Mouse (Mus musculus): ENCODE measurements at regions not wholly inside any gene's neighbourhood (a gene's known extent, or its start where the extent isn't known, plus 50 kb on each side); places are given as distances from the start of the nearest gene placed in this dataset.

DNA sequence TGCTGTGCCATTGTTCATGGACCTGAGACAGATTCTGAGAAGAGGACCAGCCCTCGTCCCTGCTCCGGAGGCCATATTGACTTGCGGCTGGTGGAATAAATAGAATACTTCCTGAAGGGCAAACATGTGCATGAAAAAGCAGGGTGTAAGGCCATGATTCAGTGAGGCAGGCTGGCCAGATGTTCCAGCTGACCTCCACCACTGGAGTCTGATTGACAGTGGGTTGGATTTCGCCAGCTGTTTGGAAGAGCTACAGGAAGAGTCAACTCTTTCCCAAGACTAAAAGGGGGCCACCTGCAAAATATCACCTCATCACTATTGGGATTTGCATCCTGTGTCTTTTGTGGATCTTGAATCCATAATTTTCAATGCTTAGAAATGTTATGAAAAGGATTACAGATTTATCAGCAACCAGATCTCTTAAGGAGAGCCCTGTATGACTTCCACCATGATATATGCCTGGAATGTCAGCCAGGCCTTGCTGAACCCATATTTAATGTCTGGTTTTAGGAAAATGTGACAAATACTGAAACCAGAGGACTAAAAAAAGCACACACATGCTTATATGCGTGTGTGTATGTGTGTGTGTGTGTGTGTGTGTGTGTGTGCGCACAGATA lies 348.9 kb upstream of the Nrp1 start:
- peaks cover 16% of the 10 kb centered on the region for H3K4me1 ChIP-seq
- peak overlapping the region; percentile 69 for H3K27ac ChIP-seq
- WGBS = 52% methylated on average over 6 of the region's 6 CpGs
- no peaks in the 10 kb centered on the region for H3K9me3 ChIP-seq (replicated peaks)
- H3K4me3 ChIP-seq (replicated peaks) = no peak overlapping the region
- ATAC-seq (replicated peaks; ENCODE audit: low FRiP score) = no peak; the same call in 1 of the 2 replicates
- H3K27me3 ChIP-seq = no peaks in the 10 kb centered on the region
- no peak overlapping the region for H3K9ac ChIP-seq
- no peaks in the 10 kb centered on the region for H3K36me3 ChIP-seq
- H3K4me2 ChIP-seq = no peak overlapping the region

DNA sequence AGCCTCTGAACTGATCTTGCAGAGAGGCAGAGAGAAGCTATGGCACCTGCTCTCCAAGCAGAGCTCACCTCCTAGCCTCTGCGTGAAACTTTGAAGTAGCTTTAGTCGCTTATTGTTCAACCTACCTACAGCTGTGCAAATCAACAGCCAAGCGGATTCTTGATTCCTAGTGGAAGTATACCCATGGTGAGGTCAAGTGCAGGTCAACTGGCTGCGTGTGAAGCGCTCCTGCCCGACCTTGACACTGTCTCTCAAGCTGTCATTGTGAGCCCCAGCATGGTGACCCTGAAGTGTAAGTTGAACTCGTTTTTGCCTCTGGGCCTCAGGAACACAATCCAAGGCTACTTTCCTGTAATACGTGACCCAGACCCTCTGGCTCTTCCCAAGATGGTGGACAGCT lies 341.2 kb upstream of the Nrp1 start:
- Histone ChIP-seq H3K27me3 (no peaks in the 10 kb centered on the region), H3K4me3 (replicated peaks) (no peak overlapping the region), H3K9me3 (replicated peaks) (no peaks in the 10 kb centered on the region), H3K27ac (no peak overlapping the region), H3K9ac (no peak overlapping the region), H3K4me1 (no peaks in the 10 kb centered on the region), H3K36me3 (no peaks in the 10 kb centered on the region), H3K4me2 (no peak overlapping the region)
- WGBS = 46% methylated on average over 8 of the region's 8 CpGs
- ATAC-seq (replicated peaks; ENCODE audit: low FRiP score) = no peak

DNA sequence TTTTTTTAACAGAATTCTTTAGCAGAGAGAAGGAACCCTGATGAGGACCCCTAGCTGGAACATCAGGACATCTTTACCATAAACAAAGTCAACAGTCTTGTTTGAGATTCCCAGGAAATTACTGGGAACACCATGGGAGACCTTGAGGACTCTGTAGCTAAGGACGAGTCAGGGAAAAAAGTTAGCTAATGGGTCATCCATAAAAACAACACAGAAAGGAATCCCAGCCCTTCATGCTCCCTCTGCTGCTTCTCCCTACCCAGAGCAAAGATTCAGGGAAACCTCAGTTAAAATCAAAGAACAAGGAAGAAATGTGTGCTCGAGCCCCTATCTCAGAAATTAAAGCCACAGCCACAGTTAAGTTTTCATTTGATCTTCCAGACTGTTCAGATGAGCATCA lies 334.7 kb upstream of the Nrp1 start:
- Histone ChIP-seq H3K9ac (no peak overlapping the region), H3K27ac (0 out of 2 replicates have a peak overlapping the region, but pooled peaks have one; percentile 68), H3K27me3 (no peaks in the 10 kb centered on the region), H3K4me3 (replicated peaks) (no peak overlapping the region), H3K36me3 (no peaks in the 10 kb centered on the region), H3K4me2 (no peak overlapping the region), H3K4me1 (peaks cover 22% of the 10 kb centered on the region), H3K9me3 (replicated peaks) (no peaks in the 10 kb centered on the region)
- WGBS = 52% methylated on average over 2 of the region's 2 CpGs
- no peak for ATAC-seq (replicated peaks; ENCODE audit: low FRiP score)

DNA sequence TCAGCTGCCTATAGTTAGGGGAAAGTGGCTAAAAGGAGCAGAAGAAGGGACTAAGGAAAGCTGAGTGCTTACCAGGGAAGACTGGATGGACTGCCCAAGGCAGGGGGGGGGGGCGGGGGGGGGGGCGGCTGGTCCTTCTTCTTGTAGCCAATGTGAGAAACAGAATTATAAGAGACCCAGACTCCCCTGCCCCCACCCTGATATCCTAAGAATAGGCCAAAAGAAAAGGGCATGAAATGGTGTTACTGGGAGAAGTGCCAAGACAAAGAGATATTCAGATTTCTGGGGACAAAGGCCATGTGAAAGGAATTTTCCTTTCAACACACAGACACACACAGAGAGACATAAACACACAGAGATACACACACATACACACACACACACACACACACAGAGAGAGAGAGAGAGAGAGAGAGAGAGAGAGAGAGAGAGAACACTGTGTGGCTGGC lies 333.6 kb upstream of the Nrp1 start:
- Histone ChIP-seq H3K4me2 (no peak overlapping the region), H3K27me3 (no peaks in the 10 kb centered on the region), H3K9ac (no peak overlapping the region), H3K9me3 (replicated peaks) (no peaks in the 10 kb centered on the region), H3K4me3 (replicated peaks) (no peak overlapping the region), H3K27ac (peak overlapping the region; percentile 84), H3K4me1 (peaks cover 22% of the 10 kb centered on the region), H3K36me3 (no peaks in the 10 kb centered on the region)
- peak; percentile 43; the same call in 1 of the 2 replicates for ATAC-seq (replicated peaks; ENCODE audit: low FRiP score)
- WGBS = 30% methylated on average over 2 of the region's 2 CpGs

DNA sequence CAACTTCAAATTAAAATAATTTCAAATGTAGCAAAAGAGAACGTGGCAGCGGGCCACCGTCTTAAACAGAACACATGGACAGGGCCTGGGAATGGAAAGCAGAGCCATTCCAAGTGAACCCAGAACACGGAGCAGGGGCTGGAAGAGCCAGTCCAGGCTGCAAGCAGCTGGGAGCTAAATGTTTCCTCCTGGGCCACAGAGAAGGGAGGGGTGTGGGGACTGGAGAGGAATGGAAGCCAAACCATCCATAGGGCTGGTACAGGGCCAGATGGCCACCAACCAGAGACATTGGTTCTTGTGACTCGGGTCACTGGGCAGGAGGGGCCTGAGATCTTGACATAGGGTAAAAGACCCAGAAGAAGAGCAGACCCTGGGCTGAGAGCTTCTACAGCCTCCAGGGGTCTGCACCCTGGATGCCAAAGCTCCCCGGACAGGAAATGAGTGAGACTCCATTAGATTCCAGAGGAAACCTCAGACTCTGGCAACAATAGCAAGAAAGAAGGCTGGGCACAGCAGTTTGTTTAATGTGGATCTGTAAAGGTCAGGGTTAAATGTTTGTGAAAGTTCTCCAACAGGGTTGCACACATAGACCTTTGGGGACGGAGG lies 333.1 kb upstream of the Nrp1 start:
- Histone ChIP-seq H3K27ac (peak overlapping the region; percentile 84), H3K4me1 (peaks cover 22% of the 10 kb centered on the region), H3K4me2 (no peak overlapping the region), H3K4me3 (replicated peaks) (no peak overlapping the region), H3K27me3 (no peaks in the 10 kb centered on the region), H3K9ac (no peak overlapping the region), H3K36me3 (no peaks in the 10 kb centered on the region), H3K9me3 (replicated peaks) (no peaks in the 10 kb centered on the region)
- peak; percentile 73 for ATAC-seq (replicated peaks; ENCODE audit: low FRiP score)
- WGBS = 50% methylated on average over 7 of the region's 7 CpGs

DNA sequence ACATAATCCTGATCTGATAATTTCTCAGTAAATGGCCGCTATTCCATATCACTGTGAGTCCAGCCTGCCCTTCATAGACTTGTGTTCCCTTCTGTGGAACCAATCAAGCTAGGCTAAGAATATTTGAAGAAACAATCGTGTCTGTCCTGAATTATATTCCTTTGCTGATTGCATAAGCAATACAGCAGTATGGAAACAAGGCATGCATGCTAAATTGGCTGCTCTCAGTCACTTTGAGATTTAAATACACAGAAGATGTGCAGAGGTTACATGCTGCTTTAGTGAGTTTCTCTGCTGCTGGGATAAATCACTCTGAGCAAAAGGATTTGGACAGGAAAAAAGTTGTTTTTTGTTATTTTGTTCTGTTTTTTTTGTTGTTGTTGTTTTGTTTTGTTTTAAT lies 331.4 kb upstream of the Nrp1 start:
- Histone ChIP-seq H3K27me3 (no peaks in the 10 kb centered on the region), H3K27ac (no peak overlapping the region), H3K9me3 (replicated peaks) (no peaks in the 10 kb centered on the region), H3K4me1 (peaks cover 22% of the 10 kb centered on the region), H3K4me2 (no peak overlapping the region), H3K4me3 (replicated peaks) (no peak overlapping the region), H3K9ac (no peak overlapping the region), H3K36me3 (no peaks in the 10 kb centered on the region)
- 76% methylated on average over 2 of the region's 2 CpGs for WGBS
- no peak for ATAC-seq (replicated peaks; ENCODE audit: low FRiP score)

DNA sequence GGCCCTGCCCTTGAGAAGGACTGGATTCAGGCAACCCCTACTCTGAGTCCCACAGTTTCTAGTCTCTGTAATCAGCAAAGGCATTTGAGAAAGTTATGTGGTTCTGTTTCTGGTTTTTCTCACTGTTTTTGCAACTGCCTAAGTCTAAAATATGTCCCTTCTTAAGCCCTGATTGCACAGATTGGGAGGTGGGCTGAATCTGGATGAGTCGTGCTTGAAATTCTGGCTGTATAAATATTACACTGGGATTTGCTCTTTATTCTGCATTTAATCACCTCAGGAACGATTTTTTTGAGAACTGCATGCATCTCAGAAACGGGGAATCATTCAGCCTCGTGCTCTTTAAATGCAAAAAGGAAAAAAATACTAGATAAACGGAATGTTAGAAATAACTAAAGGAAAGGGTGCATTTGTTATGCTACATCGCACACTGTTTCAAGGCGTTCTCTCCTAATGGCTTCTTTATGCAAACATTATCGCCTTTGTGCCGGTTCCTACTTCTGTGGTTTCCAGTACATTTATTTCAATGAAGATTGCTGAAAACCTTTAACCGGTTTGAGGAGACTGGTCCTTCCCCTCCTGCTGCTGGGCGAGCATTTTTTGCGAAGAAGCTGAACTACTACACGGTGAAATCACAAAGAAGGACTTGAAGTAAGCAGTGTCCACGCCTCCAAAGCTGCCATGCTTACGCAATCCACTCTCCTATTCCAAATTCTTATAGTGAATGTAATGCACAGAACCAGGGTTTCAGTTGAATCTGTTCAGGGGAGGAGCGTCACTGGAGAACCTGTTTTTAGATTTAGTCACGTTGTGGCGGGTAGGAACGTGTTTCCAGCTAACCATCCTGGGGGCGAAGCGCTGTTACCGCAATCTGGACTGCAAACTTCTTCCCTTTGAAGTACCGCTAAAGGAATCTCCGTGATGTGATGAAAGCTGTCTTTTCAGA lies 327.8 kb upstream of the Nrp1 start:
- Histone ChIP-seq H3K27ac (no peak overlapping the region), H3K4me2 (peak overlapping the region; percentile 3; the same call in 1 of the 2 replicates)
- 72% methylated on average over 24 of the region's 24 CpGs for WGBS

DNA sequence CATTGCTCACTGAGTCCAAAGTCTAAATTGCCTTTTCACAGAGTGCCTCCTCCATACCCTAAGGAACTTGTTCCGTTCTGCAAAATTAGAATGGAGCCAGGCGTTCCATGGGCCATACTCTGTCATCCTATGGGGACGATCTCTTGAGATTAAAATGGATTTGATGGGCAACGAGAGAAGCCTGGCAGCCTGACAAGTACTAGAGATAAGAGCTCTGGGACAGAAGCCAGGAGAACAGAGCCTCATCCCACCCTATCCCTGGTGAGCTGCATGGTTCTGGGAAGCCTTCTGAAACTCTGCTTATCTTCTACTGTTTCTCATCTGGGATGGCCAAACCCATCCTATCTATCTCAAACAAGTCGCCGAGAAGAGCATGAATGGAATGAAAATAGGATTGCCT lies 324.3 kb upstream of the Nrp1 start:
- H3K4me2 ChIP-seq = no peak overlapping the region
- no peaks in the 10 kb centered on the region for H3K27me3 ChIP-seq
- H3K4me1 ChIP-seq = no peaks in the 10 kb centered on the region
- no peak overlapping the region for H3K4me3 ChIP-seq (replicated peaks)
- no peak for ATAC-seq (replicated peaks; ENCODE audit: low FRiP score)
- H3K27ac ChIP-seq = no peak overlapping the region
- WGBS = 76% methylated on average over 6 of the region's 6 CpGs
- no peak overlapping the region for H3K9ac ChIP-seq
- H3K9me3 ChIP-seq (replicated peaks) = no peaks in the 10 kb centered on the region
- H3K36me3 ChIP-seq = no peaks in the 10 kb centered on the region

More for the DNA sequence above, 327.8 kb upstream of the Nrp1 start:
- H3K4me1 ChIP-seq = peaks cover 2% of the 10 kb centered on the region
- no peaks in the 10 kb centered on the region for H3K36me3 ChIP-seq
- no peak overlapping the region for H3K9ac ChIP-seq
- H3K9me3 ChIP-seq (replicated peaks) = no peaks in the 10 kb centered on the region
- no peak overlapping the region for H3K4me3 ChIP-seq (replicated peaks)
- ATAC-seq (replicated peaks; ENCODE audit: low FRiP score) = no peak
- no peaks in the 10 kb centered on the region for H3K27me3 ChIP-seq

DNA sequence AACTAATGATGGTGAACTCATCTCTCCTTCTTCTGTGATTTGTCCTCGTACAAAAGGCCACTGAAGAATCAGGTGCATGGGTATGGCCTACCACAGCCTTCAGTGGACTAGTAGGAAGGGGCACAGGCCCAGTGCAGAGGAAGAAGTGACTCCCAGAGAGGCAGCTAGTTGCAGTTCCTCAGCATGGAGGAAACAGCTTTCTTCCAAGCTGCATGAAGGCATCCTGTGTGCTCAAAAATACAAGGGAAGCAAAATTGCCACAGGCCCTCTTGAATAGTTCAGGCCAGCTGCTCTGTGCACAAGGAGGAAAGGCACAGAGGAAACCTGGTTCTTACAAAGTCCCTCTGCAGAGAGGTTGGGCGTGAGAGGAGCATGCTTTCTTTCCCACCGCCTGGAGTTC lies 322.7 kb upstream of the Nrp1 start:
- ATAC-seq (replicated peaks; ENCODE audit: low FRiP score) = no peak
- WGBS = 67% methylated on average over 3 of the region's 3 CpGs
- Histone ChIP-seq H3K4me2 (no peak overlapping the region), H3K4me1 (no peaks in the 10 kb centered on the region), H3K9me3 (replicated peaks) (no peaks in the 10 kb centered on the region), H3K4me3 (replicated peaks) (no peak overlapping the region), H3K27me3 (no peaks in the 10 kb centered on the region), H3K9ac (no peak overlapping the region), H3K27ac (no peak overlapping the region), H3K36me3 (no peaks in the 10 kb centered on the region)

DNA sequence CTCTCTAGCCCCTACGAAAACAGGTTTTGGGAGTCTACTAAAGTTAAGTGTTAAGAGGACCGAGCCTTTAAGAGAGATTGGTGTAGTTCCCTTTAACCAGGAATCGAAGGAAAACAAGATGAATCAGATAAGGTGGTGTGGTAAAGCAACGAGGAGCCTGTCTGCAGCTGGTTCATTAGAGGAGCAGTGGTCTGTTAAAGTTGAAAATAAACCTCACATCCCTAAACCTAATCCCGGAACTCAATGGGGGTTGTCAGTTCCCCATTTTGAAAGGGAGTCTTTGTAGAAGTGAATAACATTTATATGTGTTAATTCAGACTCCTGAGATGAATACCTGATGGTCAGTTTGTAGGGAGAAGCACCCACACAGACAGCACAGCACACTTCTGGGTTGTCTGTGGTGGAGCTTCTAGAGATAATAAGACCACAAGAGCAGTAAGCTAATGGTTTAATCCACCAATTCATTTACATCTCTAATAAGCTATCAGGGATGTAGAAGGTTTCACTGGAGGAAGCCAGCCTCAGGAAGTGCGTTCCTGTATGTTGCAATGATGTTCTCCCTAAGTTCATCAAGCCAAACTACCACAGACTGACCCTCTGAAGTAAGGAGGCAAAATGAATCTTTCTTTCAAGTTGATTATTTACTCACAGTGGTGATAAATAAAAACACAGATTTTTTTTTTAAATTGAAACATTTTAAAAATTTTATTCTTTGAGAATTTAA lies 318.9 kb upstream of the Nrp1 start:
- H3K4me2 ChIP-seq = no peak overlapping the region

DNA sequence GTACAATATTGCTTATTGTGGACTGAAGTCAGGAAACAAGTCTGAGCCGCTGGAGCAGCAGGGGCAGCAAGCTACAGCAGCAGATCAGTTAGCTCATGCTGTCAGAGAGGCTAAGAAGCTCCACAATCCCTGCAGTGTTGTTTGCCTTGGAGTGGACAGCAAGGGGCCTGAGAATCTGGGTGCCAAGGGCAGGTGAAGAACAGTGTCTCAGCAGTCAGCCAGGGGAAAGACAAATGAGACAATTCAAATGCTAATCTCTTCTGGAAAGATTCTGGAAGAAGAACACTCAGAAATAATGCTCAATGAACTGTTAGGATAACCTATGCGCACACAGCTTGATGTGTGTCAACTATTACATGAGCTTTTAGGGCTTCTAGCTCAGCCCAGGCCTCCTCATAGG lies 315.5 kb upstream of the Nrp1 start:
- no peak overlapping the region for H3K9ac ChIP-seq
- no peak for ATAC-seq (replicated peaks; ENCODE audit: low FRiP score)
- H3K27me3 ChIP-seq = no peaks in the 10 kb centered on the region
- no peak overlapping the region for H3K4me3 ChIP-seq (replicated peaks)
- H3K4me2 ChIP-seq = no peak overlapping the region
- no peaks in the 10 kb centered on the region for H3K36me3 ChIP-seq
- 0 out of 2 replicates have a peak, but pooled peaks cover 4% of the 10 kb centered on the region for H3K9me3 ChIP-seq (replicated peaks)
- WGBS = 85% methylated on average over 2 of the region's 2 CpGs
- H3K4me1 ChIP-seq = no peaks in the 10 kb centered on the region
- no peak overlapping the region for H3K27ac ChIP-seq

More for the DNA sequence above, 318.9 kb upstream of the Nrp1 start:
- Histone ChIP-seq H3K4me1 (no peaks in the 10 kb centered on the region), H3K27me3 (no peaks in the 10 kb centered on the region), H3K36me3 (no peaks in the 10 kb centered on the region), H3K27ac (no peak overlapping the region), H3K4me3 (replicated peaks) (no peak overlapping the region), H3K9ac (no peak overlapping the region), H3K9me3 (replicated peaks) (0 out of 2 replicates have a peak, but pooled peaks cover 4% of the 10 kb centered on the region)
- 68% methylated on average over 6 of the region's 6 CpGs for WGBS
- no peak for ATAC-seq (replicated peaks; ENCODE audit: low FRiP score)

Data from kidney, embryonic 15.5 days (tissue).